Mouse (Mus musculus) spleen, postnatal 10 days (tissue): ENCODE results near the gene 1600002K03Rik.
"Not testable (repeated sequence)": the region's sequence is repeated elsewhere in the genome, so short reads cannot be mapped to it uniquely, and the experiment has no call there.

ENCODE experiments used
- DNase-seq, 2 experiments: peaks; one replicate each; pipeline ENCODE4 v3.0.0; 2021 to 2022; ENCODE audit warnings: low spot score in 2 of 2

Gene 1600002K03Rik

DNA sequence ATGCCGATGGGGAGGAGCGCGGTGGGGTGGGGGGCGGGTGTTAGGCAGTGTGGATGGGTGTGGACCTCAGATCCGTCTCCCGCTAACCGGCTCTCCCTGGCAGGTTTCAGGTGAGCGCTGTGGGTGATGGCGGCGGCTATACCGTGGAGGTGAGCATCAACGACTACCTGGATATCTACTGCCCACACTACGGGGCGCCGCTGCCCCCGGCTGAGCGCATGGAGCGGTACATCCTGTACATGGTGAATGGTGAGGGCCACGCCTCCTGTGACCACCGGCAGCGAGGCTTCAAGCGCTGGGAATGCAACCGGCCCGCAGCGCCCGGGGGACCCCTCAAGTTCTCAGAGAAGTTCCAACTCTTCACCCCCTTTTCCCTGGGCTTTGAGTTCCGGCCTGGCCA lies 13.9 kb downstream of the 1600002K03Rik start:
- no peak for DNase-seq

GRCm38 (mm10) chr10:80187739-80188138 lies 15.0 kb downstream of the 1600002K03Rik start:
- DNase-seq: no peak

GRCm38 (mm10) chr10:80188453-80189024 lies 15.8 kb downstream of the 1600002K03Rik start:
- no peak for DNase-seq

- DNase-seq: no peak
These were observed 17.3 kb downstream of the 1600002K03Rik start for GRCm38 (mm10) chr10:80189999-80190398.

DNA sequence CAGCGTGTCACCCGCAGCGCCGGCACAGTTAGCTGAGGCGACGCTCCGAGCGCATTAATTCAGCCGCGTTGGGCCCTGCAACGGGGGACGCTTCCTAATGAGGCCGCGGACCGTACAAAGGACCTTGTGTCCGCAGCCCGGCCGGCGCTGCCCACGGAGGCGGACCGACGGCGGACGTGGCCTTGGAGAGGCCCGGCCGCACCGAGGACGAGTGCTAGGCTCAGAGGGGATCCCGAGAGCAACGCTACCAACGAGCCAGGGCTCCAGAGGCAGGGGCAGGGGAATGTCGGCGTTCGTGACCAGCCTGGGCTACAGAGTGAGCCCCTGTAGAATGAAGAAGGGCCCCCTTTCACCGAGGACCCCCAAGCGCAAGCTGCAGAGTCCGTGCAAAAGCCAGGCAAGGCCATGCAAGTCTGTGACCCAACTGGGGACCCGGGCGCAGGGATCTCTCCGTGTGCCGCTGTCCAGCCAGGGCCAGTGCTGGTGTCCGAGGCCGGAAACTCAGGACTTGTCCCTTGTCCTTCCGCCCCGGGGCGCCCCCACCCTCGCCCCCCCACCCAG lies 17.8 kb downstream of the 1600002K03Rik start:
- DNase-seq: no peak

- no peak for DNase-seq
These were observed 21.2 kb downstream of the 1600002K03Rik start for GRCm38 (mm10) chr10:80193976-80194375.

DNA sequence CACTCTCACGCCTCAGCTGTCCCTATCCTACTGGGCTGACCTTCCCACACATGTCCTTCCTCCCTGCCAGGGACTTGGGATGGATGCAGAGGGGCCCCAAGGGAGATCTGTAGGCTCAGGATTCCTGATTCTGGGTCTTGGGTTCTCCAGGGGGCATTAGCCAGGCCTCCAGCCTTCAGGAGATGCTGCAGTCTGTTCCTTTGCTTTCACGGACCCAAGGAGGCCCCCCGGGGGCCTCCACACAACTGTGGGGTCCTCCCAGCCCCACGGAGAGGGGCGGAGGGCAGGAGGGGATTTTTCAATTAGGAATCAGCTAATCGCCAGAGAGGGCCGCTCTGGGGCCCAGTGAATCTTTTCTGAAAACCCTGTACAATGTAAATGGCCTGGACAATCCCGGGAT lies 21.7 kb downstream of the 1600002K03Rik start:
- DNase-seq: no peak

- no peak for DNase-seq
These were observed 23.4 kb downstream of the 1600002K03Rik start for GRCm38 (mm10) chr10:80196167-80196566.

- DNase-seq: no peak
These were observed 24.2 kb downstream of the 1600002K03Rik start for GRCm38 (mm10) chr10:80196778-80197581.

DNA sequence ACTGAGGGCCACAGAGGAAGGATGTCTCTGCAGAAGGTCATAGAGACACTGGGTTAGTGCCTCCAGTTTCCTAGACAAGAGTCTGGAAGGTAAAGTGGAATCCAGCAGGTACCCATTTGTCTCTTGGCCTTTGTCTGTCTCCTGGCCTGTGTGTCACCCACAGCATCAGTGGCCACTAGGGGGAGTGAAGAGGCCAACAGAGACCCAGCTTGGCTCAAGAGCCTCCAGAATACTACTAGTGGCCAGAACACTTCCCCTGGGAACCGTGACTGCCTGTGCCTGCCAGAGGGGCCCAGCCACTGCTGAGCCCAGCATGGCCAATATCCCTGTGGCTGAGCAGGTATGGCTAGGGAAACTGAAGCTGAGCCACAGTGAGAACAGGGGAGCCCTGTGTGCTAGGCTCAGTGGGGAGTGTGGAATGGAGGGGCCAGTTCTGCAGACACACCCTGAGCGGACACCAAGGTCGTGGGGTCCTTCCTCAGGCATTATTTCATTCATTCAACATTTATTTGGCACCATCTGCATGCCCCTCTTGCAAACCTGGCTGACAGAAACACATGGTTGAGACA lies 26.8 kb downstream of the 1600002K03Rik start:
- DNase-seq: peak; percentile 66 to 84

DNA sequence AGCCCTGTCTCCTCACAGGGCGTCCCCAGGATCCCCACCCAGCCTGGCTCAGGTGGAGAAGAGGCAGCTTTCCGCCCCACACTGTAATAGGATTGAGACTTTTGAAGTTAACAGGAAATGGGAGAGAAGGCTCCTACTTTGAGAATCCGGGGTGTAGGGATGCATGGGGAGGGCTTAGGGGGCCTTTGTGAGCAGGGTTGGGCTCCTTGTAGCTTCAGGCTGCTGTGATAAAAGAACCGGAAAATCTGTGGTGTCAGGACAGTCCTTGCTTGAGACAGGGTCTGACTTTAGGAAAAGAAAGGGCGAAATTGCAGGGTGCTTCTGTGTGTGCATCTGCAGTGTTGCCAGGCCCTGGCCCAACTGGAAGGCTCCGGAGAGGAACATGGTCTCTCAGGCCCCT lies 27.7 kb downstream of the 1600002K03Rik start:
- DNase-seq: no peak

GRCm38 (mm10) chr10:80204055-80204454 lies 31.3 kb downstream of the 1600002K03Rik start:
- no peak for DNase-seq

DNA sequence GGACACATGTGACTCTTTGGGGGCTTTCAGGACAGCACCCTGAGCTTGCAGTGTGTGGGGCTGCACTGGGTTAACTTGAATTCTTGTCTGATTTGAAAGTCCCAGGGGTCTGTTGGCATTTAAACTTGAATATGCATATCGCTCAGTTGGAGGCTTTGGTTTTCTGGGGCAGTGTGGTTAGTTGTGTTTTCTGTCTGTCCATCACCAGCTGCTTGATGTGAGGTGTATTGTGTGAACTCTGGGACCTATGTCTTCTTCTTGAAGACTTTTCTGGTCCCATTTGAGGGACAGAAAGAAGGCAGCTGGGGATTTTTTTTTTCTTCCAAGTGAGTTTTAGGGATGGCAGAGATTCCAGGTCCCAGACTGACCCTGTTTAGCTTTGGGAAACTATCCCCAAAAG lies 34.5 kb downstream of the 1600002K03Rik start:
- no peak for DNase-seq

- no peak for DNase-seq
These were observed 34.9 kb downstream of the 1600002K03Rik start for GRCm38 (mm10) chr10:80207676-80208075.

DNA sequence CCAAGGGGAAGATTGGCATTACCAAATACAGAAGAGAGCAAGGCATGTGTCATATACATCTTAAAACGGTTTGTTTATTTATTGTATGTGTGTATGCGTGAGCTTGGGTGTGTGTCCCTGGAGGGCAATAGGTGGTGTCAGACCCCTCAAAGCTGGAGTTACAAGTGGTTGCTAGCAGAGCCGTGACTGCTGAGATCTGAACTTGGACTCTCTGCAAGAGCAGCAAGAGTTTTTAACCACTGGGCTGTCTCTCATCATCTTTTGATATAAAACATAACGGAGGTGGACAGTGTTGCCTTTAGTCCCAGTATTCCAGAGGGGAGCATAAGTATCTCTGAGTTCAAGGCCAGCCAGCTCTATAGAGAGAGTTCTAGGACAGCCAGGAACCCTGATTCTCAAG lies 35.5 kb downstream of the 1600002K03Rik start:
- no peak for DNase-seq

DNA sequence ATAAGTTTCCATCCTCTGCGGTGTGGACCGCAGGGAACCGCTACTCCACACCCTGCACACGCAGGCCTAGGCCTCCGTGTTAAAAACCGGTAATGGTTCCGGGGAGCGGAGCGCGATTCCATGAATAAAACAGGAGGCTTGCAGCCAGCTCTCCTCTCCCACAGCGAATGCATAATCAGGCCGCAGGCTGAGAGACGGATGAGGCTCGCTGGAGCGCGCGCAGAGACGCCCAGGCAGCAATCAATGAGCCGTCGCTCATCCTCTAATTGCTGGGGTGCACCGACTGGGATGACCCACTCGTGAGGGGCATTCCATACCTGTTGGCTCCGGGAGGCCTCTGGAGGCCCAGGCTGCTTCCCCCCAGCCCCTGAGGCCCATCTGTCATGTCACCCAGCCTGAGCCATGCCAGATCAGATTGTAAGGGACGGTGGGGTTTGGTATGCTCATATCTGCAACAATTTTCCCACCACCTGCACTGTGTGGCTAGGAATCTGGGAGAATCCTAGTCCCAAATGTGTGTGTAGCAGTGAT lies 36.2 kb downstream of the 1600002K03Rik start:
- DNase-seq: no peak

- not testable (repeated sequence) for DNase-seq
These were observed 38.9 kb downstream of the 1600002K03Rik start for GRCm38 (mm10) chr10:80211547-80212103.

GRCm38 (mm10) chr10:80215048-80215772 lies 42.5 kb downstream of the 1600002K03Rik start:
- no peak for DNase-seq

GRCm38 (mm10) chr10:80220676-80221075 lies 47.9 kb downstream of the 1600002K03Rik start:
- no peak for DNase-seq

GRCm38 (mm10) chr10:80223137-80223536 lies 50.4 kb downstream of the 1600002K03Rik start:
- not testable (repeated sequence) for DNase-seq
